Mouse (Mus musculus) right cerebral cortex, postnatal 36 days (tissue): ENCODE measurements at regions not wholly inside any gene's neighbourhood (a gene's known extent, or its start where the extent isn't known, plus 50 kb on each side); places are given as distances from the start of the nearest gene placed in this dataset.
A peak's percentile ranks its signal among the peaks of the same experiment; 100 is the strongest.
"Not testable (repeated sequence)": the region's sequence is repeated elsewhere in the genome, so short reads cannot be mapped to it uniquely, and the experiment has no call there.

Experiments used
- DNase-seq, 2 experiments: peaks; one replicate each; pipeline ENCODE4 v3.0.0; 2022; ENCODE audit warnings: low spot score in 2 of 2, mixed read lengths in 1 of 2

GRCm38 (mm10) chr6:31810602-31811512, 239.2 kb upstream of the 1700012A03Rik start:
- no peak for DNase-seq

GRCm38 (mm10) chr6:31804468-31804867, 240.7 kb upstream of the Podxl start:
- not testable (repeated sequence) for DNase-seq

- not testable (repeated sequence) for DNase-seq
Observed at GRCm38 (mm10) chr6:31803222-31803621, 239.4 kb upstream of the Podxl start.

- DNase-seq, result peak in 1 of 2 experiments; percentile 12
Observed at GRCm38 (mm10) chr6:31791547-31791946, 227.8 kb upstream of the Podxl start.

GRCm38 (mm10) chr6:31790906-31791305, 227.1 kb upstream of the Podxl start:
- DNase-seq, result no peak

- DNase-seq, result no peak
Observed at GRCm38 (mm10) chr6:31776841-31777240, 213.1 kb upstream of the Podxl start.

- no peak for DNase-seq
Observed at GRCm38 (mm10) chr6:31771916-31772315, 208.1 kb upstream of the Podxl start.

GRCm38 (mm10) chr6:31745589-31745988, 181.8 kb upstream of the Podxl start:
- DNase-seq, result no peak

- no peak for DNase-seq
Observed at GRCm38 (mm10) chr6:31731391-31731790, 167.6 kb upstream of the Podxl start.

- no peak for DNase-seq
Observed at GRCm38 (mm10) chr6:31719614-31720013, 155.8 kb upstream of the Podxl start.

GRCm38 (mm10) chr6:31718843-31719242, 155.1 kb upstream of the Podxl start:
- DNase-seq, result no peak

- no peak for DNase-seq
Observed at GRCm38 (mm10) chr6:31717531-31717930, 153.8 kb upstream of the Podxl start.

GRCm38 (mm10) chr6:31707256-31707655, 143.5 kb upstream of the Podxl start:
- no peak for DNase-seq

GRCm38 (mm10) chr6:31704191-31704590, 140.4 kb upstream of the Podxl start:
- no peak for DNase-seq

- no peak for DNase-seq
Observed at GRCm38 (mm10) chr6:31702931-31703330, 139.2 kb upstream of the Podxl start.

- DNase-seq, result no peak
Observed at GRCm38 (mm10) chr6:31695885-31696284, 132.1 kb upstream of the Podxl start.

GRCm38 (mm10) chr6:31693047-31693446, 129.3 kb upstream of the Podxl start:
- no peak for DNase-seq

- DNase-seq, result no peak
Observed at GRCm38 (mm10) chr6:31692024-31692423, 128.2 kb upstream of the Podxl start.

- no peak for DNase-seq
Observed at GRCm38 (mm10) chr6:31680101-31680500, 116.3 kb upstream of the Podxl start.

GRCm38 (mm10) chr6:31665671-31666486, 102.1 kb upstream of the Podxl start:
- peak in 1 of 2 experiments; percentile 43 for DNase-seq

GRCm38 (mm10) chr6:31664495-31664894, 100.7 kb upstream of the Podxl start:
- peak; percentile 54 to 56 for DNase-seq

GRCm38 (mm10) chr6:31660778-31661177, 97.0 kb upstream of the Podxl start:
- peak in 1 of 2 experiments; percentile 62 for DNase-seq

GRCm38 (mm10) chr6:31659901-31660300, 96.1 kb upstream of the Podxl start:
- DNase-seq, result no peak
